Mouse (Mus musculus) MEL (cell line): ENCODE results near the gene Ddx1. TPM values are rescaled to one million over a fixed set of nuclear protein-coding genes. Genes with fewer than 3 reads are reported as not detected.
A peak's percentile ranks its signal among the peaks of the same experiment; 100 is the strongest.

Source experiments
- DNase-seq: peaks from one replicate; pipeline ENCODE4 v3.0.0; 2011; ENCODE audit warnings: low read depth, low spot score
- H3K27ac ChIP-seq: 2 replicates; pipeline ENCODE4 v1.5.1; 2012; ENCODE audit warnings: low read depth, mild to moderate bottlenecking, control low read depth, low read length, moderate library complexity; ENCODE audit not compliant: control insufficient read depth
- H3K27me3 ChIP-seq, 2 experiments: fragments of 150-350 bp in 1 of 2; sonication (generic) in 1 of 2; 2 replicates each; pipeline ENCODE4 v1.6.1; 2012; ENCODE audit warnings: low read length in 2 of 2, mild to moderate bottlenecking in 2 of 2, improper control_type of control experiment in 1 of 2, moderate library complexity in 1 of 2; ENCODE audit not compliant: insufficient read depth in 2 of 2, control insufficient read depth in 1 of 2
- H3K36me3 ChIP-seq, 2 experiments: 2 replicates each; pipeline ENCODE4 v1.6.1; 2012 to 2014; ENCODE audit warnings: low read length in 2 of 2, improper control_type of control experiment in 1 of 2, inconsistent platforms in 1 of 2, mild to moderate bottlenecking in 1 of 2; ENCODE audit not compliant: insufficient read depth in 2 of 2, control insufficient read depth in 1 of 2
- H3K4me1 ChIP-seq, 2 experiments: fragments of 150-350 bp in 1 of 2; sonication (generic) in 1 of 2; 2 replicates each; pipeline ENCODE4 v1.6.1; 2012; ENCODE audit warnings: low read length in 2 of 2, improper control_type of control experiment in 1 of 2, mild to moderate bottlenecking in 1 of 2; ENCODE audit not compliant: insufficient read depth in 2 of 2, control insufficient read depth in 1 of 2
- H3K4me3 ChIP-seq, 2 experiments: fragments of 150-350 bp in 1 of 2; sonication (generic) in 1 of 2; 2 replicates each; pipeline ENCODE4 v1.5.1; 2012; ENCODE audit warnings: low read depth in 2 of 2, low read length in 2 of 2, mild to moderate bottlenecking in 2 of 2, moderate library complexity in 2 of 2, control low read depth in 1 of 2, improper control_type of control experiment in 1 of 2; ENCODE audit not compliant: control insufficient read depth in 1 of 2, insufficient read depth in 1 of 2
- H3K79me2 ChIP-seq: 2 replicates; pipeline ENCODE4 v1.6.1; 2012; ENCODE audit warnings: mild to moderate bottlenecking, low read length, moderate library complexity; ENCODE audit not compliant: control insufficient read depth, poor library complexity, insufficient read depth
- H3K9ac ChIP-seq: 2 replicates; pipeline ENCODE4 v1.6.1; 2012; ENCODE audit warnings: low read depth, mild to moderate bottlenecking, control low read depth, low read length, moderate library complexity; ENCODE audit not compliant: control insufficient read depth, poor library complexity, severe bottlenecking
- H3K9me3 ChIP-seq: fragments of 150-350 bp; sonication (generic); replicated peaks from 2 replicates; pipeline ENCODE4 v1.6.1; 2012; ENCODE audit warnings: mild to moderate bottlenecking, low read length, improper control_type of control experiment, moderate library complexity; ENCODE audit not compliant: insufficient read depth
- CHD1 ChIP-seq: IDR thresholded peaks from 2 replicates; pipeline ENCODE4 v1.6.1; 2012; ENCODE audit warnings: low read depth, mild to moderate bottlenecking, inconsistent platforms, low read length, improper control_type of control experiment
- CTCF ChIP-seq, 3 experiments: IDR thresholded peaks in 2 of 3; conservative IDR thresholded peaks in 1 of 3; 2 replicates each; pipeline ENCODE4 v1.5.1; 2011 to 2012; ENCODE audit warnings: low read length in 3 of 3, low read depth in 2 of 3, mild to moderate bottlenecking in 2 of 3, improper control_type of control experiment in 1 of 3, inconsistent platforms in 1 of 3, mixed read lengths in 1 of 3, moderate library complexity in 1 of 3; ENCODE audit not compliant: control insufficient read depth in 1 of 3, insufficient read depth in 1 of 3, poor library complexity in 1 of 3, severe bottlenecking in 1 of 3
- ELF1 ChIP-seq: IDR thresholded peaks from 2 replicates; pipeline ENCODE4 v1.6.1; 2014; ENCODE audit warnings: low read depth, mild to moderate bottlenecking, inconsistent platforms, low read length, improper control_type of control experiment, moderate library complexity
- EP300 ChIP-seq, 2 experiments: IDR thresholded peaks; 2 replicates each; pipeline ENCODE4 v1.6.1; 2011; ENCODE audit warnings: improper control_type of control experiment in 2 of 2, low read length in 2 of 2, low read depth in 1 of 2, mild to moderate bottlenecking in 1 of 2
- ETS1 ChIP-seq: IDR thresholded peaks from 2 replicates; pipeline ENCODE4 v1.6.1; 2012; ENCODE audit warnings: low read depth, mild to moderate bottlenecking, inconsistent platforms, low read length, improper control_type of control experiment, moderate library complexity
- GABPA ChIP-seq: IDR thresholded peaks from 2 replicates; pipeline ENCODE4 v1.6.1; 2012; ENCODE audit warnings: low read depth, mild to moderate bottlenecking, inconsistent platforms, low read length, improper control_type of control experiment, moderate library complexity
- HCFC1 ChIP-seq: IDR thresholded peaks from 2 replicates; pipeline ENCODE4 v1.6.1; 2012; ENCODE audit warnings: low read depth, mild to moderate bottlenecking, inconsistent platforms, low read length, improper control_type of control experiment, moderate library complexity
- KAT2A ChIP-seq: conservative IDR thresholded peaks from 2 replicates; pipeline ENCODE4 v1.6.1; 2012; ENCODE audit warnings: low read depth, low read length, improper control_type of control experiment, inconsistent platforms
- MAFK ChIP-seq: IDR thresholded peaks from 2 replicates; pipeline ENCODE4 v1.6.1; 2011; ENCODE audit warnings: low read depth, mild to moderate bottlenecking, low read length, improper control_type of control experiment, borderline replicate concordance
- MYB ChIP-seq: IDR thresholded peaks from 2 replicates; pipeline ENCODE4 v1.6.1; 2011; ENCODE audit warnings: mild to moderate bottlenecking, low read depth, low read length, improper control_type of control experiment
- MYC ChIP-seq: IDR thresholded peaks from 2 replicates; pipeline ENCODE4 v1.6.1; 2011; ENCODE audit warnings: low read depth, mild to moderate bottlenecking, low read length, improper control_type of control experiment, moderate library complexity
- POLR2AphosphoS2 ChIP-seq: IDR thresholded peaks from 2 replicates; pipeline ENCODE4 v1.6.1; 2011; ENCODE audit warnings: low read length, improper control_type of control experiment
- POLR2AphosphoS5 ChIP-seq: IDR thresholded peaks from 2 replicates; pipeline ENCODE4 v1.6.1; 2012; ENCODE audit warnings: low read depth, borderline replicate concordance, mild to moderate bottlenecking, inconsistent platforms, low read length, moderate library complexity, mixed read lengths
- SMC3 ChIP-seq: IDR thresholded peaks from 2 replicates; pipeline ENCODE4 v1.6.1; 2011; ENCODE audit warnings: low read depth, low read length, improper control_type of control experiment
- UBTF ChIP-seq: IDR thresholded peaks from 2 replicates; pipeline ENCODE4 v1.6.1; 2012; ENCODE audit warnings: low read depth, mild to moderate bottlenecking, inconsistent platforms, low read length, improper control_type of control experiment, moderate library complexity, borderline replicate concordance; ENCODE audit not compliant: insufficient read depth
- ZKSCAN1 ChIP-seq: IDR thresholded peaks from 2 replicates; pipeline ENCODE4 v1.6.1; 2012; ENCODE audit warnings: low read depth, mild to moderate bottlenecking, inconsistent platforms, low read length, improper control_type of control experiment, moderate library complexity
- polyA plus RNA-seq, 2 experiments: library from polyadenylated mRNA; stranded (reverse) in 1 of 2; unstranded in 1 of 2; fragments of >175 nt in 1 of 2; fragments of >200 nt in 1 of 2; gene quantifications; 2 replicates each; pipeline versions ENCODE4 v1.2.1 to v1.2.4; 2012; ENCODE audit warnings: low replicate concordance in 2 of 2, low read depth in 1 of 2; ENCODE audit not compliant: insufficient read length in 2 of 2, insufficient read depth in 1 of 2, missing spikeins in 1 of 2
- total RNA-seq: library from RNA; depleted of rRNA; stranded (reverse); fragments of 300-350 nt; gene quantifications from 2 replicates; pipeline ENCODE4 v1.2.3, GENCODE M21; 2012

The Ddx1 gene
- total and polyA plus RNA-seq, 3 experiments: 75.4 to 1,375 (median 134) TPM

DNA sequence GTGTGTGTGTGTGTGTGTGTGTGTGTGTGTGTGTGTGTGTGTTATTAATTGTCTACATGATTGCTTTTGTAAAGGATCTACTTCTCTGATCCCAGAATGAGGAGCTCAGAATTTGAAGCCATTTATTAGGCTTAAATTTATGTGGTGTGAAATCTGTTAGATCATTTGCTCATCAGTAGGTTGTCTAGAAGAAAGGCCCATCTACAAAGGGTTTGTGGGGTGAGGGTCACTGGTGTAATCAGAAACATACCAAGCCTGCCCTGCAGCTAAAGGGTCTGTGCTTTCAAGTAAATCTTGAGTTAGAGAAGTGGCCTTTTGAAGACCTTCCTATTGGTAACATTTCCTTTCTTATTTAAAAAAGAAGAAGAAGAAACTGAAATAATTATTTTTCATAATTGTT is 53.5 kb downstream of the Ddx1 start:
- TF ChIP-seq ELF1 (no peak), ETS1 (no peak), MYB (no peak), KAT2A (no peak), UBTF (no peak), POLR2AphosphoS5 (no peak)
- Histone ChIP-seq H3K36me3 (no peaks in the 10 kb centered on the region), H3K9ac (no peak overlapping the region), H3K27me3 (peaks cover 0 to 3% of the 10 kb centered on the region in 2 experiments; a peak in 1 of 4 replicates), H3K79me2 (no peaks in the 10 kb centered on the region), H3K4me1 (no peaks in the 10 kb centered on the region), H3K27ac (no peak overlapping the region), H3K9me3 (no peaks in the 10 kb centered on the region), H3K4me3 (no peak overlapping the region)
- DNase-seq: no peak

DNA sequence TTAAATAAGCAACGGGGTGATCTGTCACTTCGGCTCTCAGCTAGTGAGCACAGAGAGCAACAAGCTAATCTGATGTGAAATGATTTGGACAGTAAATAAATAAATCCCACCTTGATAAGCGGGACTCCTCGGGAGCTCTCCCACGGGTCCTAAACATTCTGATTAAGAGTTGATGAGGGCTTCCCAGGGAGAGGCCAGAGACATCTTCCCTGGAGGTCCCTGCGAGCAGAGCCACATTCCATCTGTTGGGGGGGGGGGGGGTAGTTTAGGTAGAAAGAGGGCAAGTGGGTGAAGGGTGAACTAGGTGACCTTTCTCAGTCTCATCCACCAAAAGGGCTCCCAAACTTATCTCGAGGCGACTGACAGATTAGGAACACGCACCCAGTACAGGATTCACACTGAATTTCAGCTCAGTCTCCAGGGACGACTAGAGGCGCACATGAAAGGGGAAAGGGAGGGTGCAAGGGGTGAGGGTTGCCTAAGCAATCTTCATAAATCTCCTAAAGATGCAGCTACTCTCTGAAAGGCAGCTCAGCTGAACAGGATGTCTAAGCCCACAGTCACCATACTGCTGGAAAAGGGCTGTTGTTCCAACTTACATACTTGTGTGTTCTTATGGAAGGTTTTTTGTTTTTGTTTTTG is 60.8 kb downstream of the Ddx1 start:
- H3K36me3 ChIP-seq: peaks cover 0 to 2% of the 10 kb centered on the region in 2 experiments; a peak in 1 of 4 replicates
- H3K9me3 ChIP-seq: no peaks in the 10 kb centered on the region
- H3K4me1 ChIP-seq: peaks cover 0 to 11% of the 10 kb centered on the region in 2 experiments; a peak in 3 of 4 replicates
- H3K4me3 ChIP-seq: no peak overlapping the region
- DNase-seq: no peak
- no peak for TF ChIP-seq SMC3
- TF ChIP-seq POLR2AphosphoS5: no peak
- TF ChIP-seq MYC: no peak
- no peak for TF ChIP-seq MAFK
- no peak for TF ChIP-seq CTCF (IDR thresholded peaks at IDR 0.05 in 2 of 3, conservative IDR thresholded peaks at IDR 0.05 in 1 of 3; ENCODE audit: control insufficient read depth in 1 of 3, insufficient read depth in 1 of 3, low read depth in 2 of 3, low read length in 3 of 3, poor library complexity in 1 of 3, severe bottlenecking in 1 of 3)
- no peak for TF ChIP-seq CHD1
- no peak for TF ChIP-seq GABPA
- no peaks in the 10 kb centered on the region for H3K79me2 ChIP-seq
- no peaks in the 10 kb centered on the region for H3K27me3 ChIP-seq
- H3K27ac ChIP-seq: no peak overlapping the region
- no peak overlapping the region for H3K9ac ChIP-seq

DNA sequence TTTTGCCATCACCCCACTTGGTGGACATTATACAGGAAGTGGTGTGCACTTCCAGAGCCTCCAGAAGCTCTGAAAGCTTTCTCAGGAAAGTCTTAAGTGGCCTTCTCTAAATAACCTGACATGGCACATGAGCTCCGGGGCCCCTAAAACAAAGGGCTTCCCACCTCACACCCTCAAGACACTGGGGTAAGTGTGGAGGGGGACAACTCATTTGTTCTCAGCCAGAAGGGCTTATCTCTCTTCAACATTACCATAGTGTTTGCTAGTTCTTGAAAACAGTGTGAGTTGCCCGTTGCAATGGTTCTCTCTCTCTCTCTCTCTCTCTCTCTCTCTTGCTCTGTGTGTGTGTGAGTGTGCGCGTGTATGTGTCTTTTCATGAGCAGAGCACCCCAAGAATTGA is 62.8 kb downstream of the Ddx1 start:
- Histone ChIP-seq H3K4me3 (no peak overlapping the region), H3K9ac (no peak overlapping the region), H3K27me3 (no peaks in the 10 kb centered on the region), H3K36me3 (peaks cover 0 to 12% of the 10 kb centered on the region in 2 experiments; a peak in 2 of 4 replicates), H3K9me3 (no peaks in the 10 kb centered on the region), H3K27ac (no peak overlapping the region), H3K4me1 (peaks cover 5 to 31% of the 10 kb centered on the region in 2 experiments), H3K79me2 (no peaks in the 10 kb centered on the region)
- TF ChIP-seq ZKSCAN1 (no peak), HCFC1 (no peak), EP300 (IDR thresholded peaks at IDR 0.05; ENCODE audit: low read depth in 1 of 2, low read length in 2 of 2) (peak in 1 of 2 experiments; percentile 39; a peak in 2 of 4 replicates), POLR2AphosphoS2 (no peak)
- DNase-seq: peak; percentile 36
